Mouse (Mus musculus): ENCODE data around the gene Itga9. TPM values are rescaled to one million over a fixed set of nuclear protein-coding genes. Genes with fewer than 3 reads are reported as not detected.

The Itga9 gene
- polyA plus RNA-seq, 1 experiment = not detected

- H3K79me3 ChIP-seq (ENCODE audit: low read depth) = no peaks in the 10 kb centered on the region
- H3K79me2 ChIP-seq (ENCODE audit: control insufficient read depth, insufficient read depth) = no peaks in the 10 kb centered on the region
- TF ChIP-seq USF1 (IDR thresholded peaks at IDR 0.05; ENCODE audit: low read depth) (no peak), CEBPB (IDR thresholded peaks at IDR 0.05; ENCODE audit: low read depth) (no peak), CTCF (IDR thresholded peaks at IDR 0.05; ENCODE audit: control insufficient read depth, insufficient read depth, insufficient read length) (no peak), MYOD1 (IDR thresholded peaks at IDR 0.05; ENCODE audit: control insufficient read depth, insufficient read length, low read depth) (no peak), MYOG (IDR thresholded peaks at IDR 0.05; ENCODE audit: control insufficient read depth, extremely low read depth, insufficient read length) (no peak), FOSL1 (IDR thresholded peaks at IDR 0.05; ENCODE audit: insufficient read depth, low read length, poor library complexity, severe bottlenecking) (no peak), MAX (IDR thresholded peaks at IDR 0.05) (no peak)
- H3K36me3 ChIP-seq (ENCODE audit: control insufficient read depth, insufficient read depth) = no peaks in the 10 kb centered on the region
- peaks cover 59% of the 10 kb centered on the region for H3K27me3 ChIP-seq (ENCODE audit: control insufficient read depth, insufficient read depth, insufficient read length)
- no peak overlapping the region for H3K4me3 ChIP-seq (ENCODE audit: insufficient read depth, poor library complexity, severe bottlenecking)
- H3ac ChIP-seq (ENCODE audit: control insufficient read depth, insufficient read length, low read depth) = no peak overlapping the region
Measured at GRCm38 (mm10) chr9:118607701-118608401, 1.4 kb downstream of the Itga9 start.

DNA sequence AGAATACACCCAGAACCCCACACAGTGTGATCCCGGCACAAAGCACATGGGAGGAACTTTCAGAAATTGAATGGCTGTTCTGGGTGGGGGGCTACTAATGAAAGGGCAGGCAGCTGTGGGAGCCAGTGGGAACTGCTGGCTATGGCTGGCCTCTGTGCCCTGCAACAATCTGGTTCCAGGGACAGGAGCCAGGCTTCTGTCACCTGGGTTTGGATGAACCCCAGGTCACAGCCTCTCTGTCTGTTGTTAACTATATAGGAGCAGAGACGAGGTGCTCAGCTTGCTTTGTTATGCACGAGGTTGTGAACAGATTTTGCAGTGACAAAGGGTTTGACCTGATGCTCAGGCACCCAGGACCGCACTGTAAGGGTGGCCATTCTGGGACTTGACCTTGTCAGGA is 2.1 kb downstream of the Itga9 start:
- Histone ChIP-seq H3K79me2 (ENCODE audit: control insufficient read depth, insufficient read depth) (no peaks in the 10 kb centered on the region), H3K79me3 (ENCODE audit: low read depth) (no peaks in the 10 kb centered on the region), H3K27me3 (ENCODE audit: control insufficient read depth, insufficient read depth, insufficient read length) (peaks cover 59% of the 10 kb centered on the region), H3K36me3 (ENCODE audit: control insufficient read depth, insufficient read depth) (no peaks in the 10 kb centered on the region), H3ac (ENCODE audit: control insufficient read depth, insufficient read length, low read depth) (no peak overlapping the region), H3K4me3 (ENCODE audit: insufficient read depth, poor library complexity, severe bottlenecking) (no peak overlapping the region)
- TF ChIP-seq MAX (IDR thresholded peaks at IDR 0.05) (no peak), MYOD1 (IDR thresholded peaks at IDR 0.05; ENCODE audit: control insufficient read depth, insufficient read length, low read depth) (no peak), MYOG (IDR thresholded peaks at IDR 0.05; ENCODE audit: control insufficient read depth, extremely low read depth, insufficient read length) (no peak), CTCF (IDR thresholded peaks at IDR 0.05; ENCODE audit: control insufficient read depth, insufficient read depth, insufficient read length) (no peak), USF1 (IDR thresholded peaks at IDR 0.05; ENCODE audit: low read depth) (no peak), CEBPB (IDR thresholded peaks at IDR 0.05; ENCODE audit: low read depth) (no peak), FOSL1 (IDR thresholded peaks at IDR 0.05; ENCODE audit: insufficient read depth, low read length, poor library complexity, severe bottlenecking) (no peak)

GRCm38 (mm10) chr9:118610060-118610459 is 3.6 kb downstream of the Itga9 start:
- H3K36me3 ChIP-seq (ENCODE audit: control insufficient read depth, insufficient read depth) = no peaks in the 10 kb centered on the region
- TF ChIP-seq CEBPB (IDR thresholded peaks at IDR 0.05; ENCODE audit: low read depth) (no peak), MYOG (IDR thresholded peaks at IDR 0.05; ENCODE audit: control insufficient read depth, extremely low read depth, insufficient read length) (no peak), MAX (IDR thresholded peaks at IDR 0.05) (no peak), USF1 (IDR thresholded peaks at IDR 0.05; ENCODE audit: low read depth) (no peak), CTCF (IDR thresholded peaks at IDR 0.05; ENCODE audit: control insufficient read depth, insufficient read depth, insufficient read length) (no peak)
- no peak overlapping the region for H3ac ChIP-seq (ENCODE audit: control insufficient read depth, insufficient read length, low read depth)
- no peaks in the 10 kb centered on the region for H3K79me3 ChIP-seq (ENCODE audit: low read depth)
- H3K27me3 ChIP-seq (ENCODE audit: control insufficient read depth, insufficient read depth, insufficient read length) = peaks cover 56% of the 10 kb centered on the region
- no peaks in the 10 kb centered on the region for H3K79me2 ChIP-seq (ENCODE audit: control insufficient read depth, insufficient read depth)
- no peak overlapping the region for H3K4me3 ChIP-seq (ENCODE audit: insufficient read depth, poor library complexity, severe bottlenecking)

GRCm38 (mm10) chr9:118611111-118611541 is 4.6 kb downstream of the Itga9 start:
- H3K79me2 ChIP-seq (ENCODE audit: control insufficient read depth, insufficient read depth) = no peaks in the 10 kb centered on the region
- no peak overlapping the region for H3K4me3 ChIP-seq (ENCODE audit: insufficient read depth, poor library complexity, severe bottlenecking)
- peaks cover 52% of the 10 kb centered on the region for H3K27me3 ChIP-seq (ENCODE audit: control insufficient read depth, insufficient read depth, insufficient read length)
- TF ChIP-seq USF1 (IDR thresholded peaks at IDR 0.05; ENCODE audit: low read depth) (no peak), MYOD1 (IDR thresholded peaks at IDR 0.05; ENCODE audit: control insufficient read depth, insufficient read length, low read depth) (no peak), CEBPB (IDR thresholded peaks at IDR 0.05; ENCODE audit: low read depth) (no peak), MAX (IDR thresholded peaks at IDR 0.05) (no peak), CTCF (IDR thresholded peaks at IDR 0.05; ENCODE audit: control insufficient read depth, insufficient read depth, insufficient read length) (no peak), MYOG (IDR thresholded peaks at IDR 0.05; ENCODE audit: control insufficient read depth, extremely low read depth, insufficient read length) (no peak), FOSL1 (IDR thresholded peaks at IDR 0.05; ENCODE audit: insufficient read depth, low read length, poor library complexity, severe bottlenecking) (no peak)
- H3K36me3 ChIP-seq (ENCODE audit: control insufficient read depth, insufficient read depth) = no peaks in the 10 kb centered on the region
- no peaks in the 10 kb centered on the region for H3K79me3 ChIP-seq (ENCODE audit: low read depth)
- no peak overlapping the region for H3ac ChIP-seq (ENCODE audit: control insufficient read depth, insufficient read length, low read depth)

DNA sequence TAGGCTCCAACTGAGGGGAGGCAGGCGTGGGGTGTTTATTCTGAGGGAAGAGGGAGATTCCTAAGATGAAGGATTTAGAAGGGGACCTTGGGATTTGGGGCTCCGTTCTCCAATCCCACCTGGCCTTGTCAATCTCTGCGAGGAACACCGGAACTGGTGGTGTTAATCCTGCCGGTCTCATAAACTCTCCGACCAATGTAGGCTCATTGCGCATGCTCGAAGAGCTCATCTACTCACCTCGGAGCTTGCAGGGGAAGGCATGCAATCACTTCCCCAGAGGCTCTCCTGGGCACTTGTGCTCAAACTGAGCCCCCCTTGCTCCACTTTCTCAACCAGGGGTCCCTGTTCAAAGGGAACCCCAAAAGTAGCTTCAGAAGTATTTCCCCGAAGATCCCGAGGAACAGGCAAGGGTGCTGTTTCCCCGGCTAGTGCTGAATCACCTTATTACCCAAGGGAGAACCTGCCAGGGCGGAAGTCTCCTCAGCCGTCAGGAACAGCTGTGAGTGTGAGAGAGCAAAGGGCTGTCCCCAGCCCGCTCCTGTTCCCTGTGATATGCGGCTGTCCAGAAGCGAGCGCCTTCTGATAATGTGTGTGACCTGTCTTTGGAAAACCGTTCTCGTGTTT is 5.6 kb downstream of the Itga9 start:
- Histone ChIP-seq H3K27me3 (ENCODE audit: control insufficient read depth, insufficient read depth, insufficient read length) (peaks cover 42% of the 10 kb centered on the region), H3ac (ENCODE audit: control insufficient read depth, insufficient read length, low read depth) (no peak overlapping the region), H3K79me3 (ENCODE audit: low read depth) (no peaks in the 10 kb centered on the region), H3K36me3 (ENCODE audit: control insufficient read depth, insufficient read depth) (no peaks in the 10 kb centered on the region), H3K4me3 (ENCODE audit: insufficient read depth, poor library complexity, severe bottlenecking) (no peak overlapping the region), H3K79me2 (ENCODE audit: control insufficient read depth, insufficient read depth) (no peaks in the 10 kb centered on the region)
- TF ChIP-seq MYOD1 (IDR thresholded peaks at IDR 0.05; ENCODE audit: control insufficient read depth, insufficient read length, low read depth) (no peak), USF1 (IDR thresholded peaks at IDR 0.05; ENCODE audit: low read depth) (no peak), MAX (IDR thresholded peaks at IDR 0.05) (no peak), FOSL1 (IDR thresholded peaks at IDR 0.05; ENCODE audit: insufficient read depth, low read length, poor library complexity, severe bottlenecking) (no peak), MYOG (IDR thresholded peaks at IDR 0.05; ENCODE audit: control insufficient read depth, extremely low read depth, insufficient read length) (no peak), CEBPB (IDR thresholded peaks at IDR 0.05; ENCODE audit: low read depth) (no peak), CTCF (IDR thresholded peaks at IDR 0.05; ENCODE audit: control insufficient read depth, insufficient read depth, insufficient read length) (no peak)
